8 mouse cellular contexts compared by ENCODE assay signal in genomic region chr17:12290735-12291134, GRCm38 (mm10). TPM values are rescaled to one million over a fixed set of nuclear protein-coding genes. Genes with fewer than 3 reads are reported as not detected.
DNase-seq lines count a peak whose midpoint lies in the region; ATAC-seq lines count a peak whose summit lies in the region.
"Had no signal": no experiment of that assay in that cellular context is flagged by ENCODE, and none has a peak within 500 bp of the region (broad histone marks: within the 10 kb centered on the region; RNA-seq: fewer than 3 reads in every experiment).

No protein-coding gene starts in this region.

- no peak overlapping the region for H3K9ac ChIP-seq in limb, embryonic 11.5 days (ENCODE audit: low read length)
- no peak overlapping the region for H3K9ac ChIP-seq in midbrain, embryonic 11.5 days (ENCODE audit: low read length)
- H3K9ac ChIP-seq: liver, embryonic 14.5 days had no signal

- H3K27me3 ChIP-seq in limb, embryonic 11.5 days (ENCODE audit: control insufficient read depth, insufficient read depth, low read length): no peaks in the 10 kb centered on the region
- H3K27me3 ChIP-seq in limb, embryonic 10.5 days (ENCODE audit: low read depth, poor library complexity, severe bottlenecking): no peaks in the 10 kb centered on the region
- H3K27me3 ChIP-seq in midbrain, embryonic 11.5 days (ENCODE audit: control insufficient read depth, insufficient read depth, low read length): no peaks in the 10 kb centered on the region

- peaks cover 3% of the 10 kb centered on the region; the same call in 1 of the 2 replicates for H3K9me3 ChIP-seq in limb, embryonic 11.5 days (ENCODE audit: control insufficient read depth, low read length)
- no peaks in the 10 kb centered on the region for H3K9me3 ChIP-seq in limb, embryonic 10.5 days (replicated peaks)
- H3K9me3 ChIP-seq in midbrain, embryonic 11.5 days (ENCODE audit: control insufficient read depth, low read length): no peaks in the 10 kb centered on the region

- DNase-seq in limb, embryonic 11.5 days (ENCODE audit: low spot score): peak; percentile 42
- no peak for DNase-seq in limb, embryonic 10.5 days (ENCODE audit: low spot score)
- peak; percentile 12 for DNase-seq in embryo, embryonic 9.5 days (ENCODE audit: extremely low spot score)
- DNase-seq in heart, postnatal 25 days (ENCODE audit: low spot score): peak; percentile 51
- DNase-seq in midbrain, embryonic 11.5 days (ENCODE audit: low spot score, missing footprints): peak; percentile 88
- DNase-seq in spleen, postnatal 10 days (ENCODE audit: low spot score in 2 of 2): no peak
- DNase-seq in thymus, postnatal 25 days: no peak

- no peaks in the 10 kb centered on the region for H3K36me3 ChIP-seq in limb, embryonic 11.5 days (ENCODE audit: control insufficient read depth, insufficient read depth, low read length)
- H3K36me3 ChIP-seq in limb, embryonic 10.5 days: peaks cover 12% of the 10 kb centered on the region
- no peaks in the 10 kb centered on the region for H3K36me3 ChIP-seq in midbrain, embryonic 11.5 days (ENCODE audit: control insufficient read depth, insufficient read depth, low read length)

- H3K27ac ChIP-seq in limb, embryonic 11.5 days (replicated peaks; ENCODE audit: low read depth, low read length): no peak overlapping the region
- H3K27ac ChIP-seq in limb, embryonic 10.5 days: no peak overlapping the region
- no peak overlapping the region for H3K27ac ChIP-seq in midbrain, embryonic 11.5 days (ENCODE audit: low read depth, low read length)
- H3K27ac ChIP-seq: liver, embryonic 14.5 days had no signal

- 59% methylated on average over 10 of the region's 10 CpGs for whole genome bisulfite sequencing in limb, embryonic 11.5 days
- WGBS in limb, embryonic 10.5 days: 67% methylated on average over 10 of the region's 10 CpGs
- 29% methylated on average over 10 of the region's 10 CpGs for WGBS in midbrain, embryonic 11.5 days

- H3K4me1 ChIP-seq in limb, embryonic 11.5 days (ENCODE audit: control insufficient read depth, insufficient read depth, low read length): peaks cover 12% of the 10 kb centered on the region; the same call in 1 of the 2 replicates
- H3K4me1 ChIP-seq in limb, embryonic 10.5 days: peaks cover 24% of the 10 kb centered on the region
- H3K4me1 ChIP-seq in midbrain, embryonic 11.5 days (ENCODE audit: control insufficient read depth, insufficient read depth, low read length): peaks cover 6% of the 10 kb centered on the region

- intact Hi-C loops in heart, postnatal 25 days (cut with DNase I): no loop called here

- no peak overlapping the region for H3K4me3 ChIP-seq in limb, embryonic 11.5 days (ENCODE audit: low read depth, low read length)
- no peak overlapping the region for H3K4me3 ChIP-seq in limb, embryonic 10.5 days
- H3K4me3 ChIP-seq in midbrain, embryonic 11.5 days (ENCODE audit: low read depth, low read length): no peak overlapping the region

- H3K4me2 ChIP-seq in limb, embryonic 11.5 days (ENCODE audit: low read depth, severe bottlenecking): no peak overlapping the region
- no peak overlapping the region for H3K4me2 ChIP-seq in midbrain, embryonic 11.5 days

- no peak; the same call in 1 of the 2 replicates for ATAC-seq in limb, embryonic 11.5 days (ENCODE audit: insufficient number of reproducible peaks, low FRiP score, low TSS enrichment, low read depth)
- peak; percentile 88 for ATAC-seq in midbrain, embryonic 11.5 days (ENCODE audit: low FRiP score)

RNA-seq across cellular contexts. Expression of gene Map3k4, which starts 27.9 kb away (rescaled TPM):
- 48.0 and 48.3 TPM in 2 replicates for polyA plus RNA-seq in limb, embryonic 11.5 days (2014; fragmentation: Nextera tagmentation; extraction: Ambion mirVana)
- polyA plus RNA-seq in limb, embryonic 10.5 days (2016; fragmentation: Nextera tagmentation; extraction: Ambion mirVana): 47.8 and 49.9 TPM in 2 replicates
- total RNA-seq in heart, postnatal 25 days (2021): 10 to 100 TPM; 42.9 to 46.3 TPM
- 46.3 and 51.3 TPM in 2 replicates for polyA plus RNA-seq in midbrain, embryonic 11.5 days (2014; fragmentation: Nextera tagmentation; extraction: Ambion mirVana)

Comparison
In these comparisons a context has a peak if more than half of its experiments do, and no peak if none do; other contexts are left out.
1. DNase-seq: peak in limb, embryonic 11.5 days (single experiment), embryo, embryonic 9.5 days (single experiment), heart, postnatal 25 days (single experiment) and midbrain, embryonic 11.5 days (single experiment); none in limb, embryonic 10.5 days (single experiment), spleen, postnatal 10 days (0 of 2) and thymus, postnatal 25 days (single experiment).